Mouse (Mus musculus): ENCODE data around the gene Pigr. TPM values are rescaled to one million over a fixed set of nuclear protein-coding genes. Genes with fewer than 3 reads are reported as not detected.

Gene Pigr
- polyA plus RNA-seq, 1 experiment from 2014 or later, result 3.9 TPM

GRCm38 (mm10) chr1:130841621-130842020 is 15.1 kb downstream of the Pigr start:
- Histone ChIP-seq H3K9ac (ENCODE audit: low read depth, low read length) (no peak overlapping the region), H3K27me3 (replicated peaks; ENCODE audit: control insufficient read depth, insufficient read depth, low read length) (no peaks in the 10 kb centered on the region), H3K4me1 (ENCODE audit: control insufficient read depth, insufficient read depth, low read length) (peaks cover 11% of the 10 kb centered on the region), H3K36me3 (ENCODE audit: control insufficient read depth, insufficient read depth, low read length) (no peaks in the 10 kb centered on the region), H3K4me2 (ENCODE audit: low read depth, low read length) (no peak overlapping the region), H3K27ac (ENCODE audit: low read length) (peak overlapping the region; percentile 60), H3K4me3 (ENCODE audit: low read length) (no peak overlapping the region), H3K9me3 (ENCODE audit: control insufficient read depth, low read length) (no peaks in the 10 kb centered on the region)
- ATAC-seq, result no peak
- 67% methylated on average over 7 of the region's 7 CpGs for WGBS

DNA sequence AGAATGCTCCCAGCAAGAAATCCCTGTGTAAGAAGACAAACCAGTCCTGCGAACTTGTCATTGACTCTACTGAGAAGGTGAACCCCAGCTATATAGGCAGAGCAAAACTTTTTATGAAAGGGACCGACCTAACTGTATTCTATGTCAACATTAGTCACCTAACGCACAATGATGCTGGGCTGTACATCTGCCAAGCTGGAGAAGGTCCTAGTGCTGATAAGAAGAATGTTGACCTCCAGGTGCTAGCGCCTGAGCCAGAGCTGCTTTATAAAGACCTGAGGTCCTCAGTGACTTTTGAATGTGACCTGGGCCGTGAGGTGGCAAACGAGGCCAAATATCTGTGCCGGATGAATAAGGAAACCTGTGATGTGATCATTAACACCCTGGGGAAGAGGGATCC is 18.0 kb downstream of the Pigr start:
- no peak; the same call in 1 of the 2 replicates for ATAC-seq
- 83% methylated on average over 7 of the region's 7 CpGs for WGBS

GRCm38 (mm10) chr1:130849530-130850214 is 23.2 kb downstream of the Pigr start:
- Histone ChIP-seq H3K27ac (ENCODE audit: low read length) (no peak overlapping the region), H3K36me3 (ENCODE audit: control insufficient read depth, insufficient read depth, low read length) (no peaks in the 10 kb centered on the region), H3K9ac (ENCODE audit: low read depth, low read length) (no peak overlapping the region), H3K27me3 (replicated peaks; ENCODE audit: control insufficient read depth, insufficient read depth, low read length) (no peaks in the 10 kb centered on the region), H3K4me1 (ENCODE audit: control insufficient read depth, insufficient read depth, low read length) (peaks cover 4% of the 10 kb centered on the region; the same call in 1 of the 2 replicates), H3K4me3 (ENCODE audit: low read length) (no peak overlapping the region), H3K4me2 (ENCODE audit: low read depth, low read length) (no peak overlapping the region), H3K9me3 (ENCODE audit: control insufficient read depth, low read length) (no peaks in the 10 kb centered on the region)
- 89% methylated on average over 10 of the region's 10 CpGs for WGBS
- no peak for ATAC-seq

More for the DNA sequence above, 18.0 kb downstream of the Pigr start:
- Histone ChIP-seq H3K9me3 (ENCODE audit: control insufficient read depth, low read length) (no peaks in the 10 kb centered on the region), H3K36me3 (ENCODE audit: control insufficient read depth, insufficient read depth, low read length) (no peaks in the 10 kb centered on the region), H3K4me1 (ENCODE audit: control insufficient read depth, insufficient read depth, low read length) (peaks cover 11% of the 10 kb centered on the region), H3K27me3 (replicated peaks; ENCODE audit: control insufficient read depth, insufficient read depth, low read length) (no peaks in the 10 kb centered on the region), H3K27ac (ENCODE audit: low read length) (no peak overlapping the region), H3K9ac (ENCODE audit: low read depth, low read length) (no peak overlapping the region), H3K4me2 (ENCODE audit: low read depth, low read length) (no peak overlapping the region), H3K4me3 (ENCODE audit: low read length) (no peak overlapping the region)

DNA sequence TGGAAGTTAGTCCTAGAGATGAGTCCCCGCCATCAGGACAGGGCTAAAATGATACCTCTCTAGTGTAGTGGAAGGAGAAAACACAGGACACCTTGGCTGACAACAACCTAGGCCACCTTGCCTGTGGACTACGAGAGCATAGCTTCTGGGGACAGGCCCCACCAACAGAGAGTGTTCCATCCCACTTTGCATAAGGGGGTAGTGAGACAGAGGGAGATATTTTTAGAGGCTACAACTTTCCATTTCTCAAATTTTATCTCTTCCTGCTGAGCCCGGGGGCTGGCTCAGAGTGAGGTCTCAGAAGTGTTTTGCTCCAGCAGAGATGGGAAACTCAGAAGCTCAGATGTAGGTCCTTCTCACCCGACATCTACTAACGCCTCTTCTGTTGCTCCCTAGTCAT is 23.9 kb downstream of the Pigr start:
- Histone ChIP-seq H3K4me1 (ENCODE audit: control insufficient read depth, insufficient read depth, low read length) (peaks cover 8% of the 10 kb centered on the region; the same call in 1 of the 2 replicates), H3K27ac (ENCODE audit: low read length) (no peak overlapping the region), H3K36me3 (ENCODE audit: control insufficient read depth, insufficient read depth, low read length) (no peaks in the 10 kb centered on the region), H3K9ac (ENCODE audit: low read depth, low read length) (no peak overlapping the region), H3K4me2 (ENCODE audit: low read depth, low read length) (no peak overlapping the region), H3K9me3 (ENCODE audit: control insufficient read depth, low read length) (no peaks in the 10 kb centered on the region), H3K4me3 (ENCODE audit: low read length) (no peak overlapping the region), H3K27me3 (replicated peaks; ENCODE audit: control insufficient read depth, insufficient read depth, low read length) (no peaks in the 10 kb centered on the region)
- ATAC-seq, result no peak
- 89% methylated on average over 5 of the region's 5 CpGs for WGBS

GRCm38 (mm10) chr1:130854819-130855218 is 28.3 kb downstream of the Pigr start:
- peak; percentile 56; the same call in 1 of the 2 replicates for ATAC-seq
- Histone ChIP-seq H3K27ac (ENCODE audit: low read length) (no peak overlapping the region), H3K36me3 (ENCODE audit: control insufficient read depth, insufficient read depth, low read length) (no peaks in the 10 kb centered on the region), H3K4me2 (ENCODE audit: low read depth, low read length) (no peak overlapping the region), H3K4me3 (ENCODE audit: low read length) (no peak overlapping the region), H3K9ac (ENCODE audit: low read depth, low read length) (no peak overlapping the region), H3K27me3 (replicated peaks; ENCODE audit: control insufficient read depth, insufficient read depth, low read length) (no peaks in the 10 kb centered on the region), H3K9me3 (ENCODE audit: control insufficient read depth, low read length) (no peaks in the 10 kb centered on the region), H3K4me1 (ENCODE audit: control insufficient read depth, insufficient read depth, low read length) (peaks cover 8% of the 10 kb centered on the region; the same call in 1 of the 2 replicates)
- 76% methylated on average over 9 of the region's 9 CpGs for WGBS

GRCm38 (mm10) chr1:130855723-130856122 is 29.2 kb downstream of the Pigr start:
- no peak overlapping the region for H3K4me3 ChIP-seq (ENCODE audit: low read length)
- H3K4me2 ChIP-seq (ENCODE audit: low read depth, low read length), result no peak overlapping the region
- 85% methylated on average over 2 of the region's 2 CpGs for WGBS
- H3K9me3 ChIP-seq (ENCODE audit: control insufficient read depth, low read length), result no peaks in the 10 kb centered on the region
- H3K9ac ChIP-seq (ENCODE audit: low read depth, low read length), result no peak overlapping the region
- no peak for ATAC-seq
- H3K27me3 ChIP-seq (replicated peaks; ENCODE audit: control insufficient read depth, insufficient read depth, low read length), result no peaks in the 10 kb centered on the region
- no peak overlapping the region for H3K27ac ChIP-seq (ENCODE audit: low read length)
- no peaks in the 10 kb centered on the region for H3K36me3 ChIP-seq (ENCODE audit: control insufficient read depth, insufficient read depth, low read length)
- H3K4me1 ChIP-seq (ENCODE audit: control insufficient read depth, insufficient read depth, low read length), result peaks cover 8% of the 10 kb centered on the region; the same call in 1 of the 2 replicates

DNA sequence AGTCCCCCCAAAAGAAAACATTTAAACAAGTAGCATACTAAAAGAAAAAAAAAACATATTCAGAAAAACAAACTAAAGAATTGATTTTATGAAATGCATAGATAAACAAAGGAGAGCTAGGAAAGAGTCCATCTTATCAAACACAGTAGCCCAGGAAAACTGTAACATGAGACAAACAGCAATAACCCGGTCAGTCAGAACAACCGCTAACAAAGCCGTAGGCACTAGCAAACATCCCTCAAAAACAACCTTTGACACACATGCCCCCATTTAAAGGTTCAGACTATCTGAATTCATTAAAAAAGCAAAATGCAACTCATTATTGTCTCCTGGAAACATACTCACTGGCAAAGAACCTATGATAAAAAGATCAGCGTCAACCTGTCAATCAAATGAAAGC is 31.0 kb downstream of the Pigr start:
- Histone ChIP-seq H3K36me3 (ENCODE audit: control insufficient read depth, insufficient read depth, low read length) (no peaks in the 10 kb centered on the region), H3K4me2 (ENCODE audit: low read depth, low read length) (no peak overlapping the region), H3K9me3 (ENCODE audit: control insufficient read depth, low read length) (no peaks in the 10 kb centered on the region), H3K27me3 (replicated peaks; ENCODE audit: control insufficient read depth, insufficient read depth, low read length) (no peaks in the 10 kb centered on the region), H3K4me1 (ENCODE audit: control insufficient read depth, insufficient read depth, low read length) (peaks cover 8% of the 10 kb centered on the region; the same call in 1 of the 2 replicates), H3K9ac (ENCODE audit: low read depth, low read length) (no peak overlapping the region), H3K27ac (ENCODE audit: low read length) (no peak overlapping the region), H3K4me3 (ENCODE audit: low read length) (no peak overlapping the region)
- 65% methylated on average over 4 of the region's 4 CpGs for WGBS
- no peak for ATAC-seq

DNA sequence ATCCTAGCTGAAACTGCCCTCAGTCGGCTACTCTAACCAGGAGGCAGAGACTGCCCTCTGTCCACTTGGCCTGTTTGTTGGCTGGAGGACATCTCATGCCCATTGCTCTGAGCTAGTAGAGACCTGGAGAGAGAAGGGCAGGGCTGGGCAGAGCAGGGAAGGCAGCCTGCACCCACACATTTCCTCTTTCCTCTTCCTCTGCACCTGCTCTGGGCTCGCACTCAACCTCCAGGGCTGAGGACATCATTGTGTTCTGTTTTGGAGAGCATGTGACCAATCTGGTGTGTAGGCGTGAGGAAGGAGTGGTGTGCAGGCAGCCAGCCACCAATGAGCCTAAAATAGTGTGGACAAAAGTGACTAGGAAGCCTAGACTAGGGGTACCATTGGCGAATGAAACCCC is 37.8 kb downstream of the Pigr start:
- H3K4me2 ChIP-seq (ENCODE audit: low read depth, low read length), result no peak overlapping the region
- no peak overlapping the region for H3K27ac ChIP-seq (ENCODE audit: low read length)
- ATAC-seq, result peak; percentile 23; the same call in 1 of the 2 replicates
- no peak overlapping the region for H3K9ac ChIP-seq (ENCODE audit: low read depth, low read length)
- no peaks in the 10 kb centered on the region for H3K9me3 ChIP-seq (ENCODE audit: control insufficient read depth, low read length)
- H3K27me3 ChIP-seq (replicated peaks; ENCODE audit: control insufficient read depth, insufficient read depth, low read length), result no peaks in the 10 kb centered on the region
- no peak overlapping the region for H3K4me3 ChIP-seq (ENCODE audit: low read length)
- no peaks in the 10 kb centered on the region for H3K4me1 ChIP-seq (ENCODE audit: control insufficient read depth, insufficient read depth, low read length)
- no peaks in the 10 kb centered on the region for H3K36me3 ChIP-seq (ENCODE audit: control insufficient read depth, insufficient read depth, low read length)
- 84% methylated on average over 4 of the region's 4 CpGs for WGBS

- H3K27me3 ChIP-seq (replicated peaks; ENCODE audit: control insufficient read depth, insufficient read depth, low read length), result no peaks in the 10 kb centered on the region
- H3K9ac ChIP-seq (ENCODE audit: low read depth, low read length), result no peak overlapping the region
- H3K36me3 ChIP-seq (ENCODE audit: control insufficient read depth, insufficient read depth, low read length), result no peaks in the 10 kb centered on the region
- H3K9me3 ChIP-seq (ENCODE audit: control insufficient read depth, low read length), result no peaks in the 10 kb centered on the region
- no peaks in the 10 kb centered on the region for H3K4me1 ChIP-seq (ENCODE audit: control insufficient read depth, insufficient read depth, low read length)
- no peak for ATAC-seq
- no peak overlapping the region for H3K4me2 ChIP-seq (ENCODE audit: low read depth, low read length)
- no peak overlapping the region for H3K4me3 ChIP-seq (ENCODE audit: low read length)
- no peak overlapping the region for H3K27ac ChIP-seq (ENCODE audit: low read length)
- WGBS, result 91% methylated on average over 5 of the region's 5 CpGs
Measured at GRCm38 (mm10) chr1:130864741-130865140, 38.3 kb downstream of the Pigr start.
